Mouse (Mus musculus): ENCODE data around the gene Fibcd1.

Fibcd1 gene

GRCm38 (mm10) chr2:31769631-31770111 is 76.1 kb downstream of the Fibcd1 start:
- DNase-seq (ENCODE audit: low read depth, low spot score), result no peak

GRCm38 (mm10) chr2:31769115-31769514 is 76.7 kb downstream of the Fibcd1 start:
- no peak for DNase-seq (ENCODE audit: low read depth, low spot score)

GRCm38 (mm10) chr2:31767815-31768214 is 78.0 kb downstream of the Fibcd1 start:
- DNase-seq (ENCODE audit: low read depth, low spot score), result no peak

GRCm38 (mm10) chr2:31767104-31767503 is 78.7 kb downstream of the Fibcd1 start:
- DNase-seq (ENCODE audit: low read depth, low spot score), result no peak
